Mouse (Mus musculus) thymus, postnatal 10 days (tissue): ENCODE data around the gene Uggt1.
A peak's percentile ranks its signal among the peaks of the same experiment; 100 is the strongest.

Experiments used
- DNase-seq, 2 experiments: peaks; one replicate each; pipeline ENCODE4 v3.0.0; 2021; ENCODE audit warnings: low spot score in 2 of 2

Uggt1 gene

GRCm38 (mm10) chr1:36173461-36173860, 71.1 kb downstream of the Uggt1 start:
- DNase-seq = no peak

GRCm38 (mm10) chr1:36172941-36173340, 71.6 kb downstream of the Uggt1 start:
- no peak for DNase-seq

- no peak for DNase-seq
These were observed 81.8 kb downstream of the Uggt1 start for GRCm38 (mm10) chr1:36162687-36163086.

- DNase-seq = no peak
These were observed 83.3 kb downstream of the Uggt1 start for GRCm38 (mm10) chr1:36161208-36161607.

- peak; percentile 76 to 78 for DNase-seq
These were observed 84.3 kb downstream of the Uggt1 start for GRCm38 (mm10) chr1:36160246-36160645.

GRCm38 (mm10) chr1:36149411-36149810, 95.1 kb downstream of the Uggt1 start:
- DNase-seq = peak; percentile 87 to 89

GRCm38 (mm10) chr1:36148809-36149208, 95.7 kb downstream of the Uggt1 start:
- DNase-seq = peak; percentile 51 to 69

GRCm38 (mm10) chr1:36145050-36145449, 99.5 kb downstream of the Uggt1 start:
- peak; percentile 60 to 69 for DNase-seq

- DNase-seq = no peak
These were observed 104.2 kb downstream of the Uggt1 start for GRCm38 (mm10) chr1:36140311-36140710.

GRCm38 (mm10) chr1:36134584-36134983, 109.9 kb downstream of the Uggt1 start:
- DNase-seq = peak; percentile 73 to 86

GRCm38 (mm10) chr1:36133647-36134046, 110.9 kb downstream of the Uggt1 start:
- DNase-seq = no peak

- DNase-seq = peak; percentile 47 to 56
These were observed 111.5 kb downstream of the Uggt1 start for GRCm38 (mm10) chr1:36133041-36133440.

GRCm38 (mm10) chr1:36132211-36132610, 112.3 kb downstream of the Uggt1 start:
- DNase-seq = no peak

GRCm38 (mm10) chr1:36131766-36132165, 112.8 kb downstream of the Uggt1 start:
- no peak for DNase-seq

- peak; percentile 44 to 50 for DNase-seq
These were observed 113.4 kb downstream of the Uggt1 start for GRCm38 (mm10) chr1:36131154-36131553.

- no peak for DNase-seq
These were observed 114.0 kb downstream of the Uggt1 start for GRCm38 (mm10) chr1:36130307-36131035.

- DNase-seq = no peak
These were observed 114.6 kb downstream of the Uggt1 start for GRCm38 (mm10) chr1:36129881-36130280.

GRCm38 (mm10) chr1:36129126-36129525, 115.4 kb downstream of the Uggt1 start:
- no peak for DNase-seq

GRCm38 (mm10) chr1:36125076-36125475, 119.4 kb downstream of the Uggt1 start:
- DNase-seq = no peak

GRCm38 (mm10) chr1:36121172-36121571, 123.3 kb downstream of the Uggt1 start:
- DNase-seq = no peak

- no peak for DNase-seq
These were observed 125.1 kb downstream of the Uggt1 start for GRCm38 (mm10) chr1:36119426-36119825.

GRCm38 (mm10) chr1:36118958-36119357, 125.6 kb downstream of the Uggt1 start:
- no peak for DNase-seq

GRCm38 (mm10) chr1:36118061-36118685, 126.3 kb downstream of the Uggt1 start:
- no peak for DNase-seq
